Mouse (Mus musculus): ENCODE results near the gene Nexn.

Nexn gene

DNA sequence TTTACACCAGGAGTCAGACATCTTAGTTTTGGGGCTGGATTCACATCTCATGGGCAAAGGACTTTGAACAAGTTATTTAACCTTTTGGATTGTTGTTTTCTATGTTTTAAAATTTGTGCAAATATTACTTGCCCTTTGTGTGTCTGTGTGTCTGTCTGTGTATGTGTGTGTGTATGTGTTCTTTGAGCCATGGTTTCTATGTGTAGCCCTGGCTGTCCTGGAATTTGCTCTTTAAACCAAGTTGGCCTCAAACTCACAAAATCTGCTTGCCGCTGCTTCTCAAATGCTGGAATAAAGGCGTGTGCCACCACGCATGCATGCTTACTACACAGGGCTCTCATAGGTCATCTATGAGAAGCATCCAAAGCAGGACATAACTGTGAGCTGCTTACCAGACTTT is 10.8 kb upstream of the Nexn start:
- no peak for DNase-seq

DNA sequence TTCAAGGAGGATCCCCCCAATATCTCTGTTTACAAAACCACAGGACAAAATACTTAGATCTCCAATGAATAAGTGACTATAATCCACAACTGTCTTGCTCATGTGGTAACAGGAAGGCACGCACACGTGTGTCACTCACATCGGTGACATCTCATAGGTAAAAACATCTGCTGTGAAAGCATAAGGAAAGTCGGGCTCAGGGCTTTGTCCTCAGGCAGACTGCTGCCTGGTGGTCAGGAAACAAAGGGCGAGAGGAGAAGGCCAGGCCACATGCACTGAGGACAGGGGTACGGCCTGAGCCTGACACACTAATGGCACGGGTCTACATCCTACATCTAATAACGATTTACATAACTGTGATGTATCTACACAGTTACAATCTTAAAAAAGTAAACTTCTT is 8.9 kb upstream of the Nexn start:
- DNase-seq, result no peak

- DNase-seq, result no peak
Observed at GRCm38 (mm10) chr3:152272974-152273685, 7.0 kb upstream of the Nexn start.

DNA sequence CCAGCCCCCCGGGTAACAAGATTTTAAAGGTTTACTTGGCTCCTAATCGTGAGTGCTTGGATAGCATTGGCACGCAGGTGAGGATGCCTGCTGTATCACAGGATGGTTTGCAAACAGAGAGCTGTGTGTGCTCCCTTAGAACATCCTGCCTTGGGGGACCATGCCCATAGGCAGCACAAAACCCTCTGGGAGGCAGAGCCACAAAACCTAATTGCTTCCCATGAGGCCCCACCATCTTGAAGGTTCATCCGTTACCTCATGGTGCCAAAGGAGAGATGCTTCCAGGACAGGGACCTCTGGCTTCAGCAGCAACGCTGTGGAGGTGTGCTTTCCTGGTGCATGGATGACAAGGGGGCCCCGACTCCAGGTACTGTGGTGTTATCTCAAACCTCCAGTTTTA is 5.7 kb upstream of the Nexn start:
- DNase-seq, result no peak

- DNase-seq, result no peak
Observed at GRCm38 (mm10) chr3:152271071-152271710, 5.0 kb upstream of the Nexn start.

DNA sequence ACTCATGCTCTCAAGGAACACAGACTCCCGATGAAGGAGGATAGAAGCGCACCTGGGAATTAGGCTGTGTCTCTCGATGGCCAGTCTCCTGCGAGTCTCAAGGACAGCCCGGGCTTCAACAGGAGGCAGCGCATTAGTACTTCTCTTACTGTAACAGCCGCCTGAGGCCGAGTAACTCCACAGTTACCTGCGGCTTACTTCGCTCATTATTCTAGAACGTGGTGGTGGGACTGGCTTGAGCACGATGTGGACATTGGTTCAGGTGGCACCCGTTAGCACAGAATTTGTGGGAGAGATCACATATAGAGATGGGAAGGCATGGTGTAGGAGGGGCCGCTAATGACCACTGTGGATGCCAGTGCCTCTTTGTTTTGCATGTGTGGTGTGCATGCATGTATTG is 1.9 kb upstream of the Nexn start:
- DNase-seq, result no peak

GRCm38 (mm10) chr3:152265351-152266035 is 657 bp downstream of the Nexn start:
- peak; percentile 41 for DNase-seq

GRCm38 (mm10) chr3:152264830-152265229 is 1.3 kb downstream of the Nexn start:
- DNase-seq, result no peak

DNA sequence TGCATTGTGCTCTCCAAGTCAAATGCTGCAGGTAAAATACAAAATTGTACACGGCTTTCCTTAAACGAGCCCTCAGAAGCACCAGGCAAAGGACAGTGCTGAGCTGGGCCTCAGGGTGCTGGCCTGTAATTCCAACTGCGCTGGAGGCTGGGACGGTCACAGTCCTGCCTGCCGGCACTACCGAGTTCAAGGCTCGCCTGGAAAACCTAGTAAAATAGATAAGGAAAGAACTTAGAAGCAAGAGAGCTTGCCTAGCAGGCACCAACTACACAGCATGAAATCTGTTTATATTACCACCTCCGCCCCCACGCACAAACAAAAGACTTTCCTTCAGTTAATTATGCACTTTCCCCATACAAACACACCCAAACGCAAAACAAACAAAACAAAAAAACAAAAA is 1.8 kb downstream of the Nexn start:
- no peak for DNase-seq

DNA sequence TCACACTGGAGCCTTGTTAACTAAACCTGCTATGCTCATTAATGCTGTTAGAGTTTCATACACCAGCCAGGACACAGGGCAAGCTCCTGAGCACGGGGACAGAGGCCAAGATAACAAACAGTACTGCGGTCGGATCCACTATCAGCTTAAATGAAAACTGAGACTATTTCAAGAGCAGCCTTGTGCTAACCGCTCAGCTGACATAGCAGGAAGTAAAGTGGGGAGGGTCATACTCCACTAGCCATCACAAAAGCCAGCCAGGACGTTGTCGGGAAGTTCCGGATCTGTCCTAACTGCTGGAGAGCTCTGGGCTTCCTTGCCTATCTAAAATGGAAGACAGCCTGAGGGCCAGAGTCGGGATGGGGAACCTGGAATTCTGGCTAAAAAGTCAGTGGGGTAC is 4.2 kb downstream of the Nexn start:
- DNase-seq, result no peak

DNA sequence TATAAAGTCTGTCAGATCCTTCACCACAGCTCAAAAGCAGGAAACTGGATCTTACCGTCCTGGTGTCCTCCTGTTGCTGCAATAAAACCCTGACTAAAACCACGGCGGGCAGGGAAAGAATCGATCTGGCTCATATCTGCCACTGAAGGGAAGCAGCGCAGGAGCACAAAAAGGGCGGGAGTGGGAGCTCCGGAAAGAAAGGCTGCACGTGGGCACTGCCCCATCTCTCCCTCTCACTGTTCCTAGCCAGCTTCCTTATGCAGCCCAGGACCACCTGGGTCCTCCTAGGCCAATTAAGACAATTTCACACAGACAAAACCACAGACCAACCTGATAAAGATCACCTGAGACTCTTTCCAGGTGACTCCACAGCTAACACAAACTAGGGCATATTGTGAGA is 4.7 kb downstream of the Nexn start:
- no peak for DNase-seq

DNA sequence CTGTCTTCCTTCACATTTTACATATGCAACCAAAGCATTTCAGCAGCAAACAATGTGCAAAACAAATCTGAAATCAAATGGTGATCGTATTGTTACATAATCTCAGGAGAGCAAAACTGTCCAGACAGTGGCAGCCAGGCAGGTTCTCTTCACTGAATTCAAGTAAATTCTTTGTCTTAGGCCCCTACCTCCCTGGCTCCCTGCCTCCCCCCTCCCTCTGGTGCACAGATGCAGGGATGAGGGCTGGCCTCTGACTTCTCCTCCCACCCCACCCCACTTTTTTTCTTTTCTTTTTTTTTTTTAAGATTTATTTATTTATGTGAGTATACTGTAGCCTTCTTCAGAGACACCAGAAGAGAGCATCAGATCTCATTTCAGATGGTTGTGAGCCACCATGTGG is 5.8 kb downstream of the Nexn start:
- no peak for DNase-seq

DNA sequence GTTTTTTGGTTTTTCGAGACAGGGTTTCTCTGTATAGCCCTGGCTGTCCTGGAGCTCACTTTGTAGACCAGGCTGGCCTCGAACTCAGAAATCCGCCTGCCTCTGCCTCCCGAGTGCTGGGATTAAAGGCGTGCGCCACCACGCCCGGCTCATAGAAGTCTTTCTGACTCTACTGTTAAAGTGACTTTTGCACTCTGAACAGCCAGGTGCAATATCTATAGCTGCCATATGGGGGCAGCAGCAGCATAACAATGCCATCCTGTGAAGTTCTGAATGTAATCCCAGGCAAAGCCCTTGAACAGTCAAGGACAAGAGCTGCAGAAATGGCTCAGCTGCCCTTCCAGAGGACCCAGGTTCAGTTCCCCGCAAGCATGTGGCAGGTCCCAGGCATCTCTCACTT is 6.7 kb downstream of the Nexn start:
- peak; percentile 56 for DNase-seq

DNA sequence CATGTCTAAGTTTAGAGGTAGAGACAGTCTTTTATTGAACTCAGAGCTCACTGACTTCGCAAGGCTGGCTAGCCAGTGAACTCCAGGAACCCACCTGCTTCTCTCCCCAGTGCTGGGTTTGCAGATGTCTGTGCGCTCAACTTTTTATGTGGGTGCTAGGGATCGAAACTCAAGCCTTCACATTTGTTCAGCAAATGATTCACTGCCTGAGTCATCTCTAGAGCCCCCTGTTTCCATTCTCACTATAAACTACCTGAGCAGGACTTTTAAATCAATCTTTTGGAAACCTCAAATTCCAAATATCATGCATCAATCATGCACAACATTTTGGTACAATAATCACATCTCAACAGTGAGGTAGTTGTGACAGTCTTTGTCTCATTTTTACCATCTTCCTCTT is 8.6 kb downstream of the Nexn start:
- DNase-seq, result no peak

DNA sequence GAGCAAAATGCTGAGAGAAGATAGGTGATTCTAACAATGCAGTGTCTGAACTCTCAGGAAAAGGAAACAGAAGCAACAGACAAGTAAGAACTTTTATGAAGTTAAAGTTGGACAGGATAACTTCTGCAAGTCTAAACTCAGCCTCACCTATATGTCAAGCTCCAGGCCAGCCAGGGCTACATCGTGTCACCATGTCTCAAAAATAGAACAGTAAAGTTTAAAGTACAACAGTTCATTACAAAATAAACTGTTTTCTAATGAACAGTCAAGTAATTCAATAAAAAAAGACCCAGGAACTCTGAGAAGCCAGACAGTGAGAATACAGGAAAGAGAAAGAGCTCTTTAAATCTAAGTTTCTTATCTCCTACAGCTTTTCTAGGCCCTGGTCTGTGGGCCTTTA is 15.7 kb downstream of the Nexn start:
- no peak for DNase-seq

DNA sequence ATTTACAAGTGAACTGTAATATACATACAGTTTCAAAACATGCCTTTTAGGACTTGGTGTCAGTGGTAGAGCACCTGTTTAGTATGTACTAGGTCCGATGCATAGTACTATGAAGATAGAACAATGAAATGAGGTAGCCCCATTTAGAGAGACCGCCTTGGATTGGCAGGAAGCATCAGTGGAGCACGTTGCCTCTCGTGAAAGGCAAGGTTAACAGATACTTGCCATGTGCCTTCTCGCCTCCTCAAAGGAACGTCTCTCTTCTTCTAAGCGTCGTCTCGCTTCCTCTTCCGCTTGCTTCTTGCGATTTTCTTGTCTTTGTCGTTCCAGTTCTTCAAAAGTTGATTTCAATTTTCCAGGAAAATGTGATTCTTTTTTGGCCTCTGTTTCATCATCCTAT is 18.4 kb downstream of the Nexn start:
- no peak for DNase-seq

GRCm38 (mm10) chr3:152245273-152245910 is 20.8 kb downstream of the Nexn start:
- DNase-seq, result no peak

- no peak for DNase-seq
Observed at GRCm38 (mm10) chr3:152243304-152243703, 22.8 kb downstream of the Nexn start.

- DNase-seq, result no peak
Observed at GRCm38 (mm10) chr3:152241098-152241497, 25.1 kb downstream of the Nexn start.

- no peak for DNase-seq
Observed at GRCm38 (mm10) chr3:152239592-152239991, 26.6 kb downstream of the Nexn start.

DNA sequence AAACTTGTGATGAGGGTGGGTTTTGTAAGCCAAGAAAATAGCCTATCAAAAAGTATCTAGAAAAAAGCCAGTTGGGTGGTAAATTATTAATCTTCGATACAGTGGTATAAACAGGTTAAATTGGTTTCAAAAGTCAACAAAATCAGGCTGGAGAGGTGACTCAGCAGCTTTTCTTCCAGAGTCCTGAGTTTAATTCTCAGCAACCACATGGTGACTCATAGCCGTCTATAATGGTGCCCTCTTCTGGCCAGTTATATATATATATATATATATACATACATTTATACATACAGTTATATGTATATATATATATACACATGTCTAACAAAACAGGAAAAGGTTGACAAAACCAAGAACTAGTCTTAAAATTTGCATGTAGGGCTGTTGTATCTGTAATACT is 27.3 kb downstream of the Nexn start:
- DNase-seq, result no peak

DNA sequence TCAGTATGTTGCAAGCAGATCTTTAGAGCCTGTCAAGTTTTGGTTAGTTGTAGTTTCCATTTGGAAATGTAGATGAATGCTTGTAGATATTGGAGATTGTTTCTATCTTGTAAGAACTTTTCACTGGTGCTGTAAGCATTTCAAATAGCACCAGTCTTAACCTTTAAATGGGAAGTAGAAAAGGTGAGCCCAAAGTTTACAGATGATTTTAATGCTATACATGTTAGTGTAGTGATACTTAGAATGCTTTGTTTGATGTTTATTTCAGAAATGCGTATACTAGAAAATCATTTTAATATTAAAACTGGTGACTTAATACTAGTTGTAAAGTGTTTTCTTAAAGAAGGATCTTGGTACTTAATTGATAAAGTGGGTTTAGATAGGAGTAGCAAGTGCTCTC is 30.3 kb downstream of the Nexn start:
- DNase-seq, result no peak

DNA sequence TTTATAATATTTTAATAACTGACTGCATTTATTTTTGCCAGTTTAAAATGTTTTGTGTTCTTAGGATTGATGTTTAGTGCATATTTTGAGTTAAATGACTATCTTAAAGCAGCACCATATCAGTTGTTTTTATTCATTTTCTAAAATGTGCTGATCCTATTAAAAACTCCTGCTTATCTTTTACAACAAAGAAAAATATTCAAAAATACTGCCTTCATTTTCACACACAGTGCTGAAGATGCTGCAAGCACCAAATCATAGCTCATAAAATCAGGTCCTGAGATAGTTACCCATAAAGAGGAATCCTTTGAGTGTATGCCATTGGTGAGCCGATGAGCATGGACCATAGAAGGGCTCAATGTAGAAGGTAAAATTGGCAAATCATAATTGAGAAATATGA is 30.9 kb downstream of the Nexn start:
- no peak for DNase-seq

All from right cerebral cortex, postnatal 25 days (tissue).